Mouse (Mus musculus) stomach, embryonic 16.5 days (tissue): ENCODE measurements around the gene Abl2. TPM values are rescaled to one million over a fixed set of nuclear protein-coding genes. Genes with fewer than 3 reads are reported as not detected.
A peak's percentile ranks its signal among the peaks of the same experiment; 100 is the strongest.

Experiments used
- ATAC-seq: fragments of 200-750 bp; cut with Nextera tagmentation; 2 replicates; pipeline ENCODE4 v1.8.0; 2017; ENCODE audit warnings: moderate number of reproducible peaks, moderate TSS enrichment; ENCODE audit not compliant: insufficient read depth, low FRiP score
- H3K27ac ChIP-seq: fragments of 300-500 bp; sonication (generic); 2 replicates; pipeline ENCODE4 v1.5.1; 2014; ENCODE audit warnings: low read length
- H3K27me3 ChIP-seq: fragments of 300-500 bp; sonication (generic); 2 replicates; pipeline ENCODE4 v1.6.1; 2014; ENCODE audit warnings: low read length, control low read depth, mixed read lengths; ENCODE audit not compliant: control insufficient read depth, insufficient read depth
- H3K36me3 ChIP-seq: fragments of 300-500 bp; sonication (generic); 2 replicates; pipeline ENCODE4 v1.6.1; 2014; ENCODE audit warnings: low read length; ENCODE audit not compliant: control insufficient read depth, insufficient read depth
- H3K4me1 ChIP-seq: fragments of 300-500 bp; sonication (generic); 2 replicates; pipeline ENCODE4 v1.6.1; 2014; ENCODE audit warnings: low read length, control low read depth, mixed read lengths; ENCODE audit not compliant: control insufficient read depth, insufficient read depth
- H3K4me2 ChIP-seq: fragments of 300-500 bp; sonication (generic); 2 replicates; pipeline ENCODE4 v1.6.1; 2014; ENCODE audit warnings: low read depth, low read length, mixed read lengths
- H3K4me3 ChIP-seq: fragments of 300-500 bp; sonication (generic); replicated peaks from 2 replicates; pipeline ENCODE4 v1.5.1; 2014; ENCODE audit warnings: mild to moderate bottlenecking, low read length
- H3K9ac ChIP-seq: fragments of 300-500 bp; sonication (generic); 2 replicates; pipeline ENCODE4 v1.6.1; 2014; ENCODE audit warnings: low read length
- H3K9me3 ChIP-seq: fragments of 300-500 bp; sonication (generic); replicated peaks from 2 replicates; pipeline ENCODE4 v1.6.1; 2016; ENCODE audit warnings: low read length, control low read depth; ENCODE audit not compliant: control insufficient read depth
- WGBS: fragments of 180-500 bp; shearing (Covaris S2); extraction: QIAGEN DNeasy Blood & Tissue Kit; methylation state at CpG from one replicate; pipeline ENCODE4 v1.1.7; 2014; 5-methylcytosine and 5-hydroxymethylcytosine counted together
- polyA plus RNA-seq: library from polyadenylated mRNA; unstranded; fragments of >200 nt; fragmentation: Nextera tagmentation; extraction: Ambion mirVana; gene quantifications from 2 replicates; pipeline ENCODE4 v1.2.1, GENCODE M21; 2015

Gene Abl2
- polyA plus RNA-seq, 1 experiment from 2014 or later = 3.6 TPM

DNA sequence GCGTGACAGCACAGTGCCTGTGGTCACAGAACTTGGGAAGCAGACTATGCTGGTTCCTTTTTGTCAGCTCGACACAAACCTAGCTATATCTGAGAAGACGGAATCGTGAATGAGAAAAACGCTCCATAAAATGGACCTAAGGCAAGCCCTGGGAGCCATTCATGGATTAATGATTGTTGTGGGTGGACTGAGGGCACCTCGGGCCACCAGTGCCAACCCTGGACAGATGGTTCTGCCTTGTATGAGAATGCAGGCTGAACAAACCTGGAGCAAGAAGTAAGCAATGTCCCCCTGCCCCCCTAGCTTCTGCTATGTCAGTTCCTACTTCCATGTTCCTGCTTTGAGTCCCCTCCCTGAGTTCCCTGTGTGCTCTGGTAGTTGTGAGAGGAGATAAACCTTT is 20.9 kb upstream of the Abl2 start:
- Histone ChIP-seq H3K9me3 (no peaks in the 10 kb centered on the region), H3K4me2 (no peak overlapping the region), H3K4me1 (no peaks in the 10 kb centered on the region), H3K4me3 (no peak overlapping the region), H3K27ac (no peak overlapping the region), H3K36me3 (no peaks in the 10 kb centered on the region), H3K27me3 (no peaks in the 10 kb centered on the region), H3K9ac (no peak overlapping the region)
- no peak for ATAC-seq
- WGBS = 90% methylated on average over 6 of the region's 6 CpGs

DNA sequence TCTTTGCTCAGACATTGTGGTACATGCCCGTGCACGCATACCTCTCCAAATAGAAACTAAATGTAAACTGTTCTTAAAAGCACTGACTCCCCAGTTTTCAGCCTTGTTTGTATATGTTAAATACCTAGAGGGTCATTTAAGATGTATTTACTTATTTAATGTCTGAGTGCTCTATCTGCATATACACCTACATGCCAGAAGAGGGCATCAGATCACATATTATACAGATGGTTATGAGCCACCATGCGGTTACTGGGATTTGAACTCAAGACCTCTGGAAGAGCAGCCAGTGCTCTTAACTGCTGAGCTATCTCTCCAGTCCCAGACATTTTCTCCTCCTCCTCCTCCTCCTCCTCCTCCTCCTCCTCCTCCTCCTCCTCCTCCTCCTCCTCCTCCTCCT is 20.2 kb upstream of the Abl2 start:
- no peaks in the 10 kb centered on the region for H3K36me3 ChIP-seq
- no peak overlapping the region for H3K27ac ChIP-seq
- H3K9me3 ChIP-seq = no peaks in the 10 kb centered on the region
- 64% methylated on average over 3 of the region's 3 CpGs for WGBS
- no peak for ATAC-seq
- no peaks in the 10 kb centered on the region for H3K4me1 ChIP-seq
- H3K9ac ChIP-seq = no peak overlapping the region
- H3K4me3 ChIP-seq = no peak overlapping the region
- H3K27me3 ChIP-seq = no peaks in the 10 kb centered on the region
- H3K4me2 ChIP-seq = no peak overlapping the region

- no peak overlapping the region for H3K4me2 ChIP-seq
- H3K36me3 ChIP-seq = no peaks in the 10 kb centered on the region
- WGBS = 39% methylated on average over 4 of the region's 4 CpGs
- H3K4me1 ChIP-seq = 0 out of 2 replicates have a peak, but pooled peaks cover 4% of the 10 kb centered on the region
- H3K27me3 ChIP-seq = no peaks in the 10 kb centered on the region
- no peak overlapping the region for H3K9ac ChIP-seq
- no peak for ATAC-seq
- no peak overlapping the region for H3K4me3 ChIP-seq
- no peaks in the 10 kb centered on the region for H3K9me3 ChIP-seq
- no peak overlapping the region for H3K27ac ChIP-seq
Observed at GRCm38 (mm10) chr1:156539787-156540560, 18.6 kb upstream of the Abl2 start.

DNA sequence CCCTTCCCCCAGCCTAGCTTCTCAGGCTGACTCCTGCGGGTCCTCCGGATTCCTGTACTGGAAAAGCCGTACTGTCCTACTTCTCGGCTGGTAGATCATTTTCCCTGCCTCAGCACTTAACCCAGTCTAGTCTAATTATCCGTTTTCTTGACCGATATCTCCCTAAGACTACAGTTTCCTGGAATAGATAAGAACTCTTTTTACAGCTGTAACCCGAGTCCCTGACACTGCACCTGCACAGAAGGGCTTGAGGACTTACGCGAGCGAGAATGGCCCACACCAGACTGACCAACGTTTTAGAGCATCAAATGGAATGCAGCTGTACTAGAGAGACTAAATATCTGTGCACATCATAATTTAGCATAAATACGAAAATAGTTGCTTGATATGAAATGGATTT is 14.6 kb upstream of the Abl2 start:
- H3K4me1 ChIP-seq = 0 out of 2 replicates have a peak, but pooled peaks cover 4% of the 10 kb centered on the region
- H3K4me3 ChIP-seq = no peak overlapping the region
- H3K27ac ChIP-seq = no peak overlapping the region
- 0 out of 2 replicates have a peak overlapping the region, but pooled peaks have one; percentile 9 for H3K4me2 ChIP-seq
- H3K9ac ChIP-seq = no peak overlapping the region
- H3K36me3 ChIP-seq = no peaks in the 10 kb centered on the region
- ATAC-seq = no peak
- 18% methylated on average over 12 of the region's 12 CpGs for WGBS
- no peaks in the 10 kb centered on the region for H3K27me3 ChIP-seq
- no peaks in the 10 kb centered on the region for H3K9me3 ChIP-seq

- H3K9me3 ChIP-seq = no peaks in the 10 kb centered on the region
- H3K4me2 ChIP-seq = peak overlapping the region; percentile 85
- peak overlapping the region; percentile 99 for H3K4me3 ChIP-seq
- no peaks in the 10 kb centered on the region for H3K27me3 ChIP-seq
- 1% methylated on average over 65 of the region's 66 CpGs for WGBS
- no peaks in the 10 kb centered on the region for H3K4me1 ChIP-seq
- no peaks in the 10 kb centered on the region for H3K36me3 ChIP-seq
- peak overlapping the region; percentile 100 for H3K9ac ChIP-seq
- peak; percentile 51 for ATAC-seq
- peak overlapping the region; percentile 90 for H3K27ac ChIP-seq
Observed at GRCm38 (mm10) chr1:156558950-156559640, 509 bp downstream of the Abl2 start.

GRCm38 (mm10) chr1:156559641-156560020 is 1.0 kb downstream of the Abl2 start:
- no peak for ATAC-seq

DNA sequence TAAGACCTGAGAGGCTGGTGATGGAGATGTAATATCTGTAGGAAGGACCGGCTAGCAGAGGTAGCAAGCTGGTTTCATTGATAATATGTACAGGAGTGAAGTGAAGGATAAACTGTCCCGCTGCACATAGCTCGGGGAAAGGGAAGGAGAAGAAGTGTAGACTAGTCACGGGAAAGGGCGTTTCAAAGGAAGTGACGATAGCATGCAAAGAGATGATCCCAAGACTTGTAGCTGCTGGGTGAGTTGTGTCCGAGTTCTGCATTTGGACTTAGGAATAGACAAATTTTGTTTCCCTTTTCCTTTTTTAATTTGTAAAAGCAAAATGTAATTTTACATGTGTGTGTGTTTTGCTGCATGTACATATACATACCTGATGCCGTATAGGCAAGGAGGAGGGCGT is 1.9 kb downstream of the Abl2 start:
- Histone ChIP-seq H3K27me3 (no peaks in the 10 kb centered on the region), H3K36me3 (no peaks in the 10 kb centered on the region), H3K9me3 (no peaks in the 10 kb centered on the region), H3K4me3 (no peak overlapping the region), H3K9ac (no peak overlapping the region), H3K4me2 (no peak overlapping the region), H3K4me1 (no peaks in the 10 kb centered on the region), H3K27ac (no peak overlapping the region)
- no peak for ATAC-seq
- 84% methylated on average over 9 of the region's 9 CpGs for WGBS

More at GRCm38 (mm10) chr1:156559641-156560020, 1.0 kb downstream of the Abl2 start:
- Histone ChIP-seq H3K27me3 (no peaks in the 10 kb centered on the region), H3K9me3 (no peaks in the 10 kb centered on the region), H3K4me3 (peak overlapping the region; percentile 99), H3K36me3 (no peaks in the 10 kb centered on the region), H3K4me2 (peak overlapping the region; percentile 85), H3K9ac (peak overlapping the region; percentile 100), H3K4me1 (no peaks in the 10 kb centered on the region), H3K27ac (peak overlapping the region; percentile 90; the same call in 1 of the 2 replicates)
- WGBS = 11% methylated on average over 8 of the region's 8 CpGs

DNA sequence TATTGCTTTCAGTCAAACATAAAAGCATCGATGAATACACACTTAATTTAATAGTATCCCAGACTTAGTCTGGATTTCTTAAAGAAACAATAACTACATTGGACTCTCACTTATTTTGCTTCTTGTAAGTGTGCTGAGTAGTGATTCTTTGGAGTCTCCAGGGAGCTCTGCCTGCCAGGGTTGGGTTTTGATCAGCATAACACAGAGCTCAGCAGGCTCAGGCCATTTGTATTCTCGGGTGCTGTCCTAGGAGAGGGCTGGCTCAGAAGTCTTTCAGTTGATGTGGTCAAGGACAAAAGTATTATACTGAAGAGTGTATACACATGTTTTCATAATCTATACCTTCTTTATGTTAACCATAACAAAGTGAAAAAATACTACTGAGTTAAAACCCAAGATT is 6.7 kb downstream of the Abl2 start:
- no peaks in the 10 kb centered on the region for H3K36me3 ChIP-seq
- H3K4me2 ChIP-seq = no peak overlapping the region
- WGBS = 81% methylated on average over 2 of the region's 2 CpGs
- ATAC-seq = no peak
- H3K27me3 ChIP-seq = no peaks in the 10 kb centered on the region
- H3K27ac ChIP-seq = no peak overlapping the region
- no peak overlapping the region for H3K4me3 ChIP-seq
- peaks cover 3% of the 10 kb centered on the region; the same call in 1 of the 2 replicates for H3K4me1 ChIP-seq
- no peak overlapping the region for H3K9ac ChIP-seq
- no peaks in the 10 kb centered on the region for H3K9me3 ChIP-seq

GRCm38 (mm10) chr1:156566132-156566531 is 7.5 kb downstream of the Abl2 start:
- no peak overlapping the region for H3K9ac ChIP-seq
- peaks cover 3% of the 10 kb centered on the region; the same call in 1 of the 2 replicates for H3K4me1 ChIP-seq
- H3K9me3 ChIP-seq = no peaks in the 10 kb centered on the region
- no peaks in the 10 kb centered on the region for H3K27me3 ChIP-seq
- H3K4me2 ChIP-seq = no peak overlapping the region
- no peak overlapping the region for H3K27ac ChIP-seq
- no peak for ATAC-seq
- no peaks in the 10 kb centered on the region for H3K36me3 ChIP-seq
- WGBS = 94% methylated on average over 3 of the region's 3 CpGs
- no peak overlapping the region for H3K4me3 ChIP-seq
